Mouse (Mus musculus) heart, postnatal 0 days (tissue): ENCODE data around the gene Rptor.

Source experiments
- CTCF ChIP-seq: IDR thresholded peaks from 2 replicates; pipeline ENCODE4 v1.5.1; 2016; ENCODE audit warnings: antibody characterized with exemption, control low read depth, low read depth
- EP300 ChIP-seq: IDR thresholded peaks from 2 replicates; pipeline ENCODE4 v1.6.1; 2016; ENCODE audit warnings: antibody characterized with exemption, low read depth

- TF ChIP-seq CTCF: no peak
- TF ChIP-seq EP300: no peak
Observed at GRCm38 (mm10) chr11:119636371-119636883, 33.7 kb downstream of the Rptor start.
